Mouse (Mus musculus) heart, embryonic 15.5 days (tissue): ENCODE data around the gene 4930432M17Rik. TPM values are rescaled to one million over a fixed set of nuclear protein-coding genes. Genes with fewer than 3 reads are reported as not detected.

Experiments used
- ATAC-seq: fragments of 200-750 bp; cut with Nextera tagmentation; replicated peaks from 2 replicates; pipeline ENCODE4 v1.8.0; 2017; ENCODE audit warnings: low read depth, moderate TSS enrichment; ENCODE audit not compliant: insufficient number of reproducible peaks, insufficient read depth, low FRiP score
- H3K27ac ChIP-seq: fragments of 300-500 bp; sonication (generic); 2 replicates; pipeline ENCODE4 v1.5.1; 2015; ENCODE audit warnings: mild to moderate bottlenecking, inconsistent platforms
- H3K27me3 ChIP-seq: fragments of 300-500 bp; sonication (generic); 2 replicates; pipeline ENCODE4 v1.6.1; 2015; ENCODE audit warnings: inconsistent platforms
- H3K36me3 ChIP-seq: fragments of 300-500 bp; sonication (generic); 2 replicates; pipeline ENCODE4 v1.6.1; 2015; ENCODE audit warnings: mild to moderate bottlenecking, inconsistent platforms
- H3K4me1 ChIP-seq: fragments of 300-500 bp; sonication (generic); replicated peaks from 2 replicates; pipeline ENCODE4 v1.6.1; 2015; ENCODE audit warnings: inconsistent platforms
- H3K4me2 ChIP-seq: fragments of 300-500 bp; sonication (generic); 2 replicates; pipeline ENCODE4 v1.6.1; 2015; ENCODE audit warnings: inconsistent platforms, mild to moderate bottlenecking, moderate library complexity
- H3K4me3 ChIP-seq: fragments of 300-500 bp; sonication (generic); 2 replicates; pipeline ENCODE4 v1.5.1; 2015; ENCODE audit warnings: mild to moderate bottlenecking, inconsistent platforms
- H3K9ac ChIP-seq: fragments of 300-500 bp; sonication (generic); 2 replicates; pipeline ENCODE4 v1.6.1; 2015; ENCODE audit warnings: mild to moderate bottlenecking, inconsistent platforms
- H3K9me3 ChIP-seq: fragments of 300-500 bp; sonication (generic); replicated peaks from 2 replicates; pipeline ENCODE4 v1.6.1; 2016; ENCODE audit warnings: inconsistent platforms
- WGBS: fragments of 180-500 bp; shearing (Covaris S2); methylation state at CpG from one replicate; pipeline ENCODE4 v1.1.7; 2015; ENCODE audit warnings: mixed read lengths; 5-methylcytosine and 5-hydroxymethylcytosine counted together
- polyA plus RNA-seq: library from polyadenylated mRNA; unstranded; fragments of >200 nt; fragmentation: Nextera tagmentation; extraction: Ambion mirVana; gene quantifications from 2 replicates; pipeline ENCODE4 v1.2.1, GENCODE M21; 2015

Gene 4930432M17Rik
- polyA plus RNA-seq, 1 experiment from 2014 or later: not detected

GRCm38 (mm10) chr3:121643236-121643635, 27.3 kb upstream of the 4930432M17Rik start:
- Histone ChIP-seq H3K4me2 (peak overlapping the region; percentile 8; the same call in 1 of the 2 replicates), H3K4me1 (peaks cover 18% of the 10 kb centered on the region), H3K27ac (peak overlapping the region; percentile 47), H3K36me3 (no peaks in the 10 kb centered on the region), H3K4me3 (no peak overlapping the region), H3K9ac (no peak overlapping the region), H3K9me3 (no peaks in the 10 kb centered on the region), H3K27me3 (no peaks in the 10 kb centered on the region)
- 23% methylated on average over 8 of the region's 8 CpGs for WGBS
- ATAC-seq: peak; percentile 65; the same call in 1 of the 2 replicates

- no peak overlapping the region for H3K27ac ChIP-seq
- H3K36me3 ChIP-seq: no peaks in the 10 kb centered on the region
- no peak overlapping the region for H3K9ac ChIP-seq
- H3K27me3 ChIP-seq: no peaks in the 10 kb centered on the region
- peaks cover 23% of the 10 kb centered on the region for H3K4me1 ChIP-seq
- no peaks in the 10 kb centered on the region for H3K9me3 ChIP-seq
- no peak for ATAC-seq
- WGBS: 65% methylated on average over 7 of the region's 7 CpGs
- H3K4me2 ChIP-seq: no peak overlapping the region
- no peak overlapping the region for H3K4me3 ChIP-seq
Observed at GRCm38 (mm10) chr3:121645447-121645846, 25.1 kb upstream of the 4930432M17Rik start.

- no peaks in the 10 kb centered on the region for H3K36me3 ChIP-seq
- H3K4me1 ChIP-seq: peaks cover 23% of the 10 kb centered on the region
- no peak overlapping the region for H3K4me3 ChIP-seq
- ATAC-seq: no peak
- H3K4me2 ChIP-seq: no peak overlapping the region
- no peaks in the 10 kb centered on the region for H3K27me3 ChIP-seq
- peak overlapping the region; percentile 35 for H3K27ac ChIP-seq
- WGBS: 39% methylated on average over 9 of the region's 9 CpGs
- H3K9ac ChIP-seq: no peak overlapping the region
- no peaks in the 10 kb centered on the region for H3K9me3 ChIP-seq
Observed at GRCm38 (mm10) chr3:121646364-121647048, 24.1 kb upstream of the 4930432M17Rik start.

DNA sequence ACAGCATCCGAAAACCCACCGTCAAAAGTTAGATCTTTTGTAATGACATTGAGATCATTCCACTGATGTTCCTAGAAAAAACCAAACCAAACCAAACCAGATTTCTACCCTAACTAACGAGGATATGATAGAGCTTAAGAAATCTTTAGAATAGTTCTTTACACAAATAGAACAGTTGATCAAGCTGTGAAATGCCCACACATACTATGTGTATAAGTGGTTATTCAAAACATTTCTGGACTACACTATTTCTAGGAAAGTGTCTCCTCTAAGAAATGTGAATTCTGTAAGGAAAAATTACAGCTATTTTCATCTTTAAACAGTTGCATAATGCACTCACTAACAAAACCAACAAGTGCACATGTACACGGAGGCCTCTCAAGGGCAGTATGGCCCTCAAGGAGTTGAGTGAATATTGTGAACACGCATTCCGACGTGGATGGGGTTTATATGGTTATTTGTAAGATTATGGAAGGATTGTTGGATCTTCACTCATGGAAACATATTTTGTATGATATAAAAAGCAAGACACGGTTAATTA, 22.3 kb upstream of the 4930432M17Rik start:
- no peak overlapping the region for H3K4me2 ChIP-seq
- no peaks in the 10 kb centered on the region for H3K27me3 ChIP-seq
- no peak overlapping the region for H3K4me3 ChIP-seq
- WGBS: 89% methylated on average over 8 of the region's 8 CpGs
- peaks cover 19% of the 10 kb centered on the region for H3K4me1 ChIP-seq
- ATAC-seq: no peak
- H3K9me3 ChIP-seq: no peaks in the 10 kb centered on the region
- no peaks in the 10 kb centered on the region for H3K36me3 ChIP-seq
- H3K27ac ChIP-seq: no peak overlapping the region
- no peak overlapping the region for H3K9ac ChIP-seq

DNA sequence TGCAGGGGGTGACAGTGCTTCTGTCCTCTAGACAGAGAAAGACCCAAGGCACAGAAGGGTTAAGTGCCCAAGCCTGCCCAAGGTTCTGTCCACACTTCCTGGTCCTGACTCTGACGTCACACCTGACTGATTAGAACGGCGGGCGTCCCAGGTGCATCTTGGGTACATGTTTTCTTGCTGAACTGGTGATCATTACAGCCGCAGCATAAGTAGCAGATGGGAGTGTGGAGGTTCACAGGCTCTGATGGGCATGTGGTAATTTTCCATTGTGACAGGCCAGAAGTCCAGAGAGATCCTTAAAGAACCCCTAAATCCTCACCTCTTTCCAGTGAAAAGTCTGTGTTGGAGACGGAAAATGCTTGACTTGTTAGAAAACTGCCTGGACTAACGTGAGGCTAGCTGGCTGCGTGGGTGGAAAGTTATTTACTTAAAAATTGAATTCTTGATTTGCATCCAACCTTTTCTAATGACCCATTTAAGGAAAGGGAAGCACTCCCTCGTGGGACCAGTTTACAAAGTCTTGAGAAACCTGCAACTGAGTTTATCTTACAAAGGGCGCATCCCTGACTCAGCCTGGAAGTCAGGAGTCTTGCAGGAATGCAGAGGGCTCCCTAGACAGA, 20.4 kb upstream of the 4930432M17Rik start:
- H3K27ac ChIP-seq: peak overlapping the region; percentile 43
- H3K9ac ChIP-seq: no peak overlapping the region
- WGBS: 32% methylated on average over 10 of the region's 10 CpGs
- no peaks in the 10 kb centered on the region for H3K9me3 ChIP-seq
- H3K4me3 ChIP-seq: no peak overlapping the region
- no peaks in the 10 kb centered on the region for H3K36me3 ChIP-seq
- peak overlapping the region; percentile 28 for H3K4me2 ChIP-seq
- ATAC-seq: no peak
- peaks cover 16% of the 10 kb centered on the region for H3K4me1 ChIP-seq
- H3K27me3 ChIP-seq: no peaks in the 10 kb centered on the region

DNA sequence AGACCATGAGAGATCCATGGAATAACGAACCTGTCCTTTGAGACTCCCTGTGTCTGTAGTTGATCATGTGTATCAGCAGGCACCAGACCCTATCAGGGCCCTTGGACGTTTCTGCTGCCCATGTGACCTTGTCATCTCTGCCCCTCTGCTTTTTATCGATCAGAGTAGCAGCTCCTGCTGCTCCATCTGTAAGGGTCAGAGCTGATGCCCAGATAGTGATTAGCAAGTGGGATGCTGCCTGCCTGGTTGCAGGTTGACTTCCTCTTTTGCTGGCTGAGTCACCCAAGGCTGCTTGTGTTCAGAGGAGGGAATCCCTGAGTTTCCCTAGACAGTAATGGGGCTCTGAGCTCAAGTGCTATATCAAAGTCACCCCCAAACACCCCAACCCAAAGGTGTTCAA, 18.9 kb upstream of the 4930432M17Rik start:
- WGBS: 35% methylated on average over 3 of the region's 3 CpGs
- H3K27ac ChIP-seq: no peak overlapping the region
- no peaks in the 10 kb centered on the region for H3K27me3 ChIP-seq
- no peaks in the 10 kb centered on the region for H3K36me3 ChIP-seq
- peaks cover 9% of the 10 kb centered on the region for H3K4me1 ChIP-seq
- ATAC-seq: no peak
- no peak overlapping the region for H3K9ac ChIP-seq
- no peak overlapping the region for H3K4me2 ChIP-seq
- no peaks in the 10 kb centered on the region for H3K9me3 ChIP-seq
- H3K4me3 ChIP-seq: no peak overlapping the region

GRCm38 (mm10) chr3:121652186-121652585, 18.4 kb upstream of the 4930432M17Rik start:
- Histone ChIP-seq H3K4me1 (peaks cover 5% of the 10 kb centered on the region), H3K27ac (no peak overlapping the region), H3K9ac (no peak overlapping the region), H3K36me3 (no peaks in the 10 kb centered on the region), H3K27me3 (no peaks in the 10 kb centered on the region), H3K9me3 (no peaks in the 10 kb centered on the region), H3K4me3 (no peak overlapping the region), H3K4me2 (no peak overlapping the region)
- 67% methylated on average over 1 of the region's 1 CpGs for WGBS
- no peak for ATAC-seq

DNA sequence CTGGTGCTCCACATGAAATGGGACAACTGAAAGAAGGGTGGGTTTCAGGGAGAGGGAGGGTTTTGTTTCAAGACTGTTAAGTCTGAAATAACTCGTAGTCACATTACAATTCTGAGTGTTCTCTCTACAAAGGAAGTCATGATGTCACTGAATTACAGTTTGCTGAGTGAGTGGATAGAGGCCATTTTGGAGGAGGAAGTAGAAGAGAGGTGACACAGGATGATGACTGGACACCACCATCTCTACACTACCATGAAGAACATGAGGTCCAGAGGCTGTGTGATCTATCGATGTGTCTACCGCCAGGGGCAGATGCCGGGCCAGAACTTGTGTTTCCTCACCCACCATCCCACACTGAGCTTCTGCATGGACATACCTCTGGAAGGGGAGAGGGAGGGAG, 13.6 kb upstream of the 4930432M17Rik start:
- Histone ChIP-seq H3K4me1 (no peaks in the 10 kb centered on the region), H3K4me2 (no peak overlapping the region), H3K9me3 (no peaks in the 10 kb centered on the region), H3K27ac (no peak overlapping the region), H3K36me3 (no peaks in the 10 kb centered on the region), H3K27me3 (no peaks in the 10 kb centered on the region), H3K4me3 (no peak overlapping the region), H3K9ac (no peak overlapping the region)
- ATAC-seq: no peak
- WGBS: 92% methylated on average over 4 of the region's 4 CpGs

DNA sequence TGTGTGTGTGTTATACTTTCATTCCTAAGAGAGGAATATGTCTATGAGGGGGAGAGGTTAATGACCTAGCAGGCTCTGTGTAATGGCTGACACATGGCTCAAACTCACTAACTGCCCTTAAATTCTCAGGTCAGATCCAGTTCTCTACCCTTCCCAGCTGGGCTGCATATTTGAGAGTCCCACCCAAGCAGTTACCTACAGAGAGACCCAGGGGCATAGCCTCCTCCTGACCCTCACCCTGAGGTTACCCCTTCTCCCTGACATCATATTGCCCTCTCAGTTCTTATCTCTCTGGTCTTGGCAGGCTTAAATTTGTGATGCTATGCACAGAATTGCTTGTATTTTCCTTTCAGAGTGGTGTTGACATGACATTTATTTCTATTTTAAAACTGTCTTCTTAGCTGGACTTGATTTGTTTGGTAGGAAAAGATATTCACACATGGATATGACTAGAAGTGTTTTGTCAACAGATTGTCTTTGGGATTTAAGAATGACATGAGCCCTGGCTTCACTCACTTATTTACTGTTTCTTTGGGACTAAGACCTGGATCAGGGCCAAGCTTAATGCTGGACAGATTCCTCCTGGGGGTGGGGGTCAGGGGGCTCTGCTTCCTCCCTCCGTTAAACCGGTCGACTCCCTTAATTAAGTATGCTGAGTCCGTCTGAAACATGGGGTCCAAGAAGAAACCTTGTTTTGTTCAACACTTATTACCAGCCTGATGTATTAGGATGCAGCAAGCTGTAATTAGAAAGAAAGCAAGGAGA, 7.7 kb upstream of the 4930432M17Rik start:
- H3K27ac ChIP-seq: peak overlapping the region; percentile 32; the same call in 1 of the 2 replicates
- H3K9ac ChIP-seq: no peak overlapping the region
- ATAC-seq: no peak
- H3K9me3 ChIP-seq: no peaks in the 10 kb centered on the region
- H3K27me3 ChIP-seq: no peaks in the 10 kb centered on the region
- H3K36me3 ChIP-seq: no peaks in the 10 kb centered on the region
- 14% methylated on average over 4 of the region's 4 CpGs for WGBS
- H3K4me1 ChIP-seq: peaks cover 22% of the 10 kb centered on the region
- H3K4me3 ChIP-seq: no peak overlapping the region
- no peak overlapping the region for H3K4me2 ChIP-seq

DNA sequence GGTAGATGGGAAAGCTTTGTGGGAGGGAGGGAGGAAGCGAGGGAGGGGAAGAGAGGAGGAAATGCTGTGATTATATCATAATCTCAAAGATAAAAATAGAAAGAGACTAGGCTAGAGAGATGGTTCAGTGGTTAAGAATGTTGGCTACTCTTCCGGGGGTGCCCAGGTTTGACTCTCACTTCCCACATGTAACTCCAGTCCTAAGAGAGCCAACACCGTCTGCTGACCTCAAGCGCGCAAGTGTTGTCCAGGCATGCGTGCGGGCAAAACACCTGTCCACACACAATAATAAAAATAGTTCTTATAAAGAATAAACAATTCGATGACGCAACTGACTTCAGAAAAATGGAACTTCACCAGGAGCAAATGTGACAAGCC, 7.1 kb upstream of the 4930432M17Rik start:
- WGBS: 76% methylated on average over 9 of the region's 9 CpGs
- Histone ChIP-seq H3K36me3 (no peaks in the 10 kb centered on the region), H3K9me3 (no peaks in the 10 kb centered on the region), H3K4me1 (peaks cover 22% of the 10 kb centered on the region), H3K27me3 (no peaks in the 10 kb centered on the region), H3K9ac (no peak overlapping the region), H3K27ac (peak overlapping the region; percentile 32; the same call in 1 of the 2 replicates), H3K4me2 (no peak overlapping the region), H3K4me3 (no peak overlapping the region)
- ATAC-seq: no peak

- H3K36me3 ChIP-seq: no peaks in the 10 kb centered on the region
- no peak overlapping the region for H3K9ac ChIP-seq
- H3K9me3 ChIP-seq: no peaks in the 10 kb centered on the region
- 84% methylated on average over 5 of the region's 5 CpGs for WGBS
- no peak overlapping the region for H3K4me2 ChIP-seq
- H3K27me3 ChIP-seq: no peaks in the 10 kb centered on the region
- no peaks in the 10 kb centered on the region for H3K4me1 ChIP-seq
- H3K27ac ChIP-seq: no peak overlapping the region
- no peak for ATAC-seq
- no peak overlapping the region for H3K4me3 ChIP-seq
Observed at GRCm38 (mm10) chr3:121672135-121672790, 1.7 kb downstream of the 4930432M17Rik start.
